Mouse (Mus musculus) neural tube, embryonic 14.5 days (tissue): ENCODE results near the gene Oas3. TPM values are rescaled to one million over a fixed set of nuclear protein-coding genes. Genes with fewer than 3 reads are reported as not detected.

ENCODE experiments used
- ATAC-seq: fragments of 200-750 bp; cut with Nextera tagmentation; 2 replicates; pipeline ENCODE4 v1.8.0; 2017; ENCODE audit warnings: low read depth, mild to moderate bottlenecking, moderate TSS enrichment, moderate library complexity
- H3K27ac ChIP-seq: fragments of 300-500 bp; sonication (generic); 2 replicates; pipeline ENCODE4 v1.5.1; 2014; ENCODE audit warnings: low read depth, mild to moderate bottlenecking, control low read depth, low read length, moderate library complexity, mixed read lengths
- H3K27me3 ChIP-seq: fragments of 300-500 bp; sonication (generic); 2 replicates; pipeline ENCODE4 v1.6.1; 2014; ENCODE audit warnings: low read length; ENCODE audit not compliant: control insufficient read depth, insufficient read depth
- H3K36me3 ChIP-seq: fragments of 300-500 bp; sonication (generic); 2 replicates; pipeline ENCODE4 v1.6.1; 2014; ENCODE audit warnings: low read length, mixed read lengths; ENCODE audit not compliant: control insufficient read depth, insufficient read depth
- H3K4me1 ChIP-seq: fragments of 300-500 bp; sonication (generic); 2 replicates; pipeline ENCODE4 v1.6.1; 2014; ENCODE audit warnings: low read length; ENCODE audit not compliant: control insufficient read depth, insufficient read depth
- H3K4me2 ChIP-seq: fragments of 300-500 bp; sonication (generic); 2 replicates; pipeline ENCODE4 v1.6.1; 2014; ENCODE audit warnings: mild to moderate bottlenecking, low read depth, low read length, control low read depth
- H3K4me3 ChIP-seq: fragments of 300-500 bp; sonication (generic); 2 replicates; pipeline ENCODE4 v1.5.1; 2014; ENCODE audit warnings: low read depth, low read length, control low read depth, mixed read lengths
- H3K9ac ChIP-seq: fragments of 300-500 bp; sonication (generic); replicated peaks from 2 replicates; pipeline ENCODE4 v1.6.1; 2014; ENCODE audit warnings: low read depth, mild to moderate bottlenecking, control low read depth, low read length, mixed read lengths
- H3K9me3 ChIP-seq: fragments of 300-500 bp; sonication (generic); 2 replicates; pipeline ENCODE4 v1.6.1; 2016; ENCODE audit warnings: low read length; ENCODE audit not compliant: control insufficient read depth
- WGBS: fragments of 180-500 bp; shearing (Covaris S2); extraction: QIAGEN DNeasy Blood & Tissue Kit; methylation state at CpG from one replicate; pipeline ENCODE4 v1.1.7; 2014; 5-methylcytosine and 5-hydroxymethylcytosine counted together
- polyA plus RNA-seq: library from polyadenylated mRNA; unstranded; fragments of >200 nt; fragmentation: Nextera tagmentation; extraction: Ambion mirVana; gene quantifications from 2 replicates; pipeline ENCODE4 v1.2.1, GENCODE M21; 2014

The Oas3 gene
- polyA plus RNA-seq, 1 experiment from 2014 or later, result 0.42 TPM

DNA sequence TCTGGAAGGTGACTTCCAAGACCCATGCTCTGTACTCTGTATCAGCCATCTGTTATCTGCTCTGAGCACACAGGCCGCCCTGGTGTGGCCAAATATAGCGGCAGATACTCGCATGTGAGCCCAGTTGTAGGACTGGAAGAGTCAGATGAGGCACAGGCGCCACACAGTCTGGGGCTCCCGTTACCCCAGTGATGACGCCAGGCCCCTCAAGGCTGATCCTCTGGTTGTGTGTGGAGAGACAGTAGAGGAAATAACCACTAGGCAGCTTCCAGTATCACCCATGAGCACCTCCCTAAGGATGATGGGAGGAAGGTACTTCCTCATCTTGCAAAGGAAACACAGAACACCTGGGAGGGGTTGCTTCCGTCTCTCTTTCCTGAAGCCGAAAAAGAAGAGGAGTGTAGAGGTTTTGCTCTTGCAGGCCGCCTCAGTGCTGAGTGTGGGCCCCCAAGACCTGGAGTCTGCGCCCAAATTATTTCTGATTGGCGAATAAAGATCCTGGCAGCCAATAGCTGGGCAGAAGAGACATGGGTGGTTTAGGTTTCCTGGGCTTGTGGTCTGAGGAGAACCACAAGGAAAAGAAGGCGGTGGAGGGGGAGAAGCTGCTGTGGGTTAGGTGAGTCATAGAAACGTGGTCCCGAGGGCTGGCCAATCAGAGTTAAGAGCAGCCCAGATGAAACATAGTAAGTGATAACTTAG is 2.0 kb downstream of the Oas3 start:
- H3K9me3 ChIP-seq, result no peaks in the 10 kb centered on the region
- no peak overlapping the region for H3K4me2 ChIP-seq
- H3K27ac ChIP-seq, result no peak overlapping the region
- no peak overlapping the region for H3K9ac ChIP-seq
- no peaks in the 10 kb centered on the region for H3K27me3 ChIP-seq
- H3K4me1 ChIP-seq, result no peaks in the 10 kb centered on the region
- 88% methylated on average over 14 of the region's 14 CpGs for WGBS
- no peaks in the 10 kb centered on the region for H3K36me3 ChIP-seq
- no peak for ATAC-seq
- H3K4me3 ChIP-seq, result no peak overlapping the region

DNA sequence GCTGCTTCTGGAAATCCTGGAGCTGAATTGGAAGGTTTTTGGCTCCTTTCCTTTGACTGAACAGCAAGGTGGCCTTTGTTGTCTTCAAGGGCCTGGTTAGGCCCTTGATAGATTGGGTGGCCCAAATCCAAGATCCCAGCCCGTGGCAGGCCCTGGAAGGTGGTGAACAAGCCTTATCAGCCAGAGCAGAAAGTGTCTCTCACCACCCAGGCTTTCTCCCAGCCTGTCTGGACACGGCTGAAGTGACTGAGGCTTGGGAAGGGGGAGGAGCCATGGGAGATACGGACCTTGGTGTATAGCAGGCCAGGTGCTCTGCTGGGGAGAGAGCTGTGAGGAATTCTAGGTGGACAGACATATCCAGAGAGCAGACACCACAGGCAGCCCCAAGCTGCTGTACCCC is 8.1 kb downstream of the Oas3 start:
- H3K4me2 ChIP-seq, result no peak overlapping the region
- H3K27ac ChIP-seq, result no peak overlapping the region
- no peaks in the 10 kb centered on the region for H3K9me3 ChIP-seq
- H3K4me1 ChIP-seq, result no peaks in the 10 kb centered on the region
- H3K27me3 ChIP-seq, result no peaks in the 10 kb centered on the region
- no peak overlapping the region for H3K4me3 ChIP-seq
- WGBS, result 70% methylated on average over 3 of the region's 3 CpGs
- no peak for ATAC-seq
- H3K9ac ChIP-seq, result no peak overlapping the region
- no peaks in the 10 kb centered on the region for H3K36me3 ChIP-seq

DNA sequence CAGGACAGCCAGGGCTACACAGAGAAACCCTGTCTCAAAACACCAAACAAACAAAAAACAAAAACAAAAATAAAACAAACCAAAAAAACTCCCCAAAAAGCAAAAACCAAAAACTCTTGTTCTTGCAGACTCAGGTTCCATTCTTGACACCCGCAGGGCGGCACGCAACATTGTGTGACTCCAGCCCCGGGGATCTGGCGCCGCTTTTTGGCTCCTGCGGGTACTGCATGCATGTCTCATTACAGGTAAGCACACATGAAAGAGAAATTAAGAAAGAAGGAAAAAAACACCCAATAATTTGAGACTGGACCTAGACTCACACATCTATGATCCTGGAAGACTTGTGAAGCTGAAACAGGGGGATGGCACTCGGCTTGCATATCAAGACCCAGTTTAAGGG is 12.5 kb downstream of the Oas3 start:
- Histone ChIP-seq H3K4me1 (no peaks in the 10 kb centered on the region), H3K36me3 (no peaks in the 10 kb centered on the region), H3K4me2 (no peak overlapping the region), H3K27me3 (no peaks in the 10 kb centered on the region), H3K9ac (no peak overlapping the region), H3K27ac (no peak overlapping the region), H3K9me3 (no peaks in the 10 kb centered on the region), H3K4me3 (no peak overlapping the region)
- no peak for ATAC-seq
- 79% methylated on average over 8 of the region's 8 CpGs for WGBS

DNA sequence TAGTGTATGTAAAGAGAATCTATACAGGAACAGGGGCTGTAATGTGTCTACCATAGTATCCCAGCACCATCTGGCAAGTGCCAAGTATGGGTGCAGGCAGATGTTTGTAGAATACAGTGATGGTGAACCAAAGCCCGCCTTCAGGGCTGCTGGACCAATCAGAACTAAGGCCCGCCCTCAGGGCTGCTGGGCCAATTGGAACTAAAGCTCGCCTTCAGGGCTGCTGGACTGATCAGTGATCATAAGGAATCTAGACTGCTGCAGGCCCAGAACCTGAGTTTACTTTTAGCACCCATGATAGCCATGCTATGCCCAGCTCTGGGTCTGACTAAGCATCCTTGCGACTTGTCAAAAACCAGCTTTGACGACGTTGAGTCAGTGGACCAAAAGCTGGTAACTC is 15.6 kb downstream of the Oas3 start:
- Histone ChIP-seq H3K4me1 (no peaks in the 10 kb centered on the region), H3K27ac (no peak overlapping the region), H3K4me3 (no peak overlapping the region), H3K9me3 (no peaks in the 10 kb centered on the region), H3K27me3 (no peaks in the 10 kb centered on the region), H3K4me2 (no peak overlapping the region), H3K9ac (no peak overlapping the region), H3K36me3 (no peaks in the 10 kb centered on the region)
- no peak for ATAC-seq
- WGBS, result 25% methylated on average over 6 of the region's 6 CpGs

GRCm38 (mm10) chr5:120754215-120754614 is 23.2 kb downstream of the Oas3 start:
- Histone ChIP-seq H3K9ac (no peak overlapping the region), H3K36me3 (no peaks in the 10 kb centered on the region), H3K9me3 (no peaks in the 10 kb centered on the region), H3K27ac (no peak overlapping the region), H3K4me2 (no peak overlapping the region), H3K27me3 (no peaks in the 10 kb centered on the region), H3K4me1 (no peaks in the 10 kb centered on the region), H3K4me3 (no peak overlapping the region)
- no peak for ATAC-seq
- WGBS, result 91% methylated on average over 4 of the region's 4 CpGs

GRCm38 (mm10) chr5:120752786-120753185 is 24.7 kb downstream of the Oas3 start:
- H3K27ac ChIP-seq, result no peak overlapping the region
- no peaks in the 10 kb centered on the region for H3K27me3 ChIP-seq
- H3K36me3 ChIP-seq, result no peaks in the 10 kb centered on the region
- H3K4me1 ChIP-seq, result no peaks in the 10 kb centered on the region
- ATAC-seq, result no peak
- H3K9me3 ChIP-seq, result no peaks in the 10 kb centered on the region
- WGBS, result 77% methylated on average over 3 of the region's 3 CpGs
- H3K9ac ChIP-seq, result no peak overlapping the region
- H3K4me3 ChIP-seq, result no peak overlapping the region
- no peak overlapping the region for H3K4me2 ChIP-seq

- 77% methylated on average over 3 of the region's 3 CpGs for WGBS
- no peaks in the 10 kb centered on the region for H3K36me3 ChIP-seq
- ATAC-seq, result no peak
Observed at GRCm38 (mm10) chr5:120751206-120751605, 26.3 kb downstream of the Oas3 start.

GRCm38 (mm10) chr5:120749688-120750087 is 27.8 kb downstream of the Oas3 start, which contains the start of gene Oas2:
TSS of gene Oas2 (minus strand) at chr5:120749853.
- H3K4me2 ChIP-seq, result no peak within 1 kb of the TSS
- no peaks in the 10 kb centered on the region for H3K36me3 ChIP-seq
- no peak within 1 kb of the TSS for H3K27ac ChIP-seq
- no peak within 1 kb of the TSS for H3K4me3 ChIP-seq
- H3K9me3 ChIP-seq, result no peaks in the 10 kb centered on the region
- H3K4me1 ChIP-seq, result no peaks in the 10 kb centered on the region
- no peak for ATAC-seq
- H3K27me3 ChIP-seq, result no peaks in the 10 kb centered on the region
- no peak within 1 kb of the TSS for H3K9ac ChIP-seq
- 72% methylated on average over 5 of the region's 5 CpGs for whole genome bisulfite sequencing

More at GRCm38 (mm10) chr5:120751206-120751605, 26.3 kb downstream of the Oas3 start:
- H3K4me2 ChIP-seq, result no peak overlapping the region
- H3K27me3 ChIP-seq, result no peaks in the 10 kb centered on the region
- H3K9ac ChIP-seq, result no peak overlapping the region
- no peak overlapping the region for H3K27ac ChIP-seq
- H3K9me3 ChIP-seq, result no peaks in the 10 kb centered on the region
- no peak overlapping the region for H3K4me3 ChIP-seq
- no peaks in the 10 kb centered on the region for H3K4me1 ChIP-seq

GRCm38 (mm10) chr5:120746451-120746850 is 31.0 kb downstream of the Oas3 start:
- Histone ChIP-seq H3K9ac (no peak overlapping the region), H3K27ac (no peak overlapping the region), H3K27me3 (no peaks in the 10 kb centered on the region), H3K4me2 (no peak overlapping the region), H3K4me3 (no peak overlapping the region), H3K4me1 (no peaks in the 10 kb centered on the region), H3K36me3 (no peaks in the 10 kb centered on the region), H3K9me3 (no peaks in the 10 kb centered on the region)
- no peak for ATAC-seq
- 8% methylated on average over 5 of the region's 5 CpGs for WGBS
